Mouse (Mus musculus) regulatory T cell (primary cell): ENCODE measurements around the gene Mgat5.

Source experiments
- in situ Hi-C: fragments of 300-600 bp; cut with MboI, MseI; formaldehyde crosslinking; loops from one replicate; pipeline ENCODE4 v1.15.1; 2025; ENCODE audit warnings: high pct_unique_total_duplicates

Mgat5 gene

GRCm38 (mm10) chr1:127204817-127205485 is at the start of gene Mgat5:
TSS of gene Mgat5 (plus strand) at chr1:127205015.
- in situ Hi-C loops: loop anchor here (5.0 kb wide), 2 partner anchors 37 to 97 kb away; no protein-coding TSS in a partner anchor

- in situ Hi-C loops: no loop called here
These were observed 44.6 kb upstream of the Mgat5 start for GRCm38 (mm10) chr1:127160118-127160760.

DNA sequence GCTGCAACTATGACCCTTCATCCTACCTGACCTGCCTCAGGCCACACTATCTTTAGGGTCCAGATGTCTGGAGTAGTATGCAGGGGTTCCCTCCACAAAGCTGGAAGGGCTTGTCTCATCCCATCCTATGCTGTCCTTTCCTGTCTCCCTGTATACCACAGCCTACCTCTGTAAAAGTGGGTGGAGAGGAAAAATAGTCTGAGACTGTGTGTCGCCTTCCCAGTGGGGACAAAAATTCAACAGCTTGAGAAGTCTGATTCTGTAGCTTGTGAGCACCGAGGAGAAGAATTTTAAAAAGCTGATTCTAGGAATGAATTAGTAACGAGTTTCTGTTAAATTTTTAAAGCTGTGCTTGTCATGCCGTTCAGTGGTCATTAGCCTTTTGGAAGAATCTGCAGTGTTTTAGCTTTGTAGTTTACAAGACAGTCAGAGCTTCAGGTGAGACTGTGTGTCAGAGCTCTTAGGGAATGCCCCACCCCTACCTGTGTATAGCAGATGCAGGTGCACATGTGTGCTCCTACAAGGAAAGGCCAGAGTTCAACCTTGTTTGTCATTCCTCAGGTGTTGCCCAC is 40.1 kb upstream of the Mgat5 start:
- in situ Hi-C loops: no loop called here

GRCm38 (mm10) chr1:127166521-127166920 is 38.3 kb upstream of the Mgat5 start:
- in situ Hi-C loops: no loop called here

GRCm38 (mm10) chr1:127167586-127167985 is 37.2 kb upstream of the Mgat5 start:
- in situ Hi-C loops: no loop called here

DNA sequence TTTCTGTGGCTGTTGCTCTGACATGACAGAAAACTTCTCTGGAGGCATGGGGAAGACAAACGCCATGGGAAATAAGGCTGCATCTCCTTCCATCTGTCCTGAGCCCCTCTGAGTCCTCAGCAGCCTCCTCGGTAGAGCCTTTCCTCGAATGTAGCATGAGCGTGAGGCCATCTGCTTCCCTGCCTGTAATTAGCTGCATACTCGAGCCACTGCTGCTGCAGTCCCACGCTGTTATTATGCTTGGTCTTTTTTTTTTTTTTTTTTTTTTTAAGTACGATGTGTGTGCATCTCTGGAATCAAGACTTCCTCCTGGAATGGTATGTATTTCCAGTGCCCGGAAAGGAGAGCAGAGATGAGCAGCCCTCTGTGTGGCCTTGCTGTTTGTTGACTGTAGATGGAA is 36.6 kb upstream of the Mgat5 start:
- in situ Hi-C loops: no loop called here

DNA sequence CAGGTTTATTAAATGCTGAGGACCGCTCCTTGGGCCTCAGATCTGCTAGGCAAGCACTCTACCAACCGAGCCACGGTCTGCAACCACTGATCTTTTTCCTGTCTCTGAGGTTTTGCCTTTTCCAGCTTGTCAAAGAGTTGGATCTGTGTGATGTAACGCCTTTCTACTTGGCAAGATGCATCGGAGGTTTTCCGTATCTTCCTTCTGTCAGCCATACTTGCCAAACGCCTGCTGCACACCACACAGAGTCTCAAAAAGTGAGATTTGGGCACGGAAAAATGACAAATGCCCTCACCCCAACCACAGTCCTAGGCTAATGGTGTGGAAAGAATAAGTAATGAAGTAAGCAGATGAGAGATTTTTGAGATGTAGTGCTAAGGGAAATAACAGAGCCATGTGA is 35.3 kb upstream of the Mgat5 start:
- in situ Hi-C loops: no loop called here

- in situ Hi-C loops: no loop called here
These were observed 33.5 kb upstream of the Mgat5 start for GRCm38 (mm10) chr1:127171361-127171760.

GRCm38 (mm10) chr1:127173448-127173847 is 31.4 kb upstream of the Mgat5 start:
- in situ Hi-C loops: no loop called here

- in situ Hi-C loops: no loop called here
These were observed 12.4 kb upstream of the Mgat5 start for GRCm38 (mm10) chr1:127192396-127192795.

DNA sequence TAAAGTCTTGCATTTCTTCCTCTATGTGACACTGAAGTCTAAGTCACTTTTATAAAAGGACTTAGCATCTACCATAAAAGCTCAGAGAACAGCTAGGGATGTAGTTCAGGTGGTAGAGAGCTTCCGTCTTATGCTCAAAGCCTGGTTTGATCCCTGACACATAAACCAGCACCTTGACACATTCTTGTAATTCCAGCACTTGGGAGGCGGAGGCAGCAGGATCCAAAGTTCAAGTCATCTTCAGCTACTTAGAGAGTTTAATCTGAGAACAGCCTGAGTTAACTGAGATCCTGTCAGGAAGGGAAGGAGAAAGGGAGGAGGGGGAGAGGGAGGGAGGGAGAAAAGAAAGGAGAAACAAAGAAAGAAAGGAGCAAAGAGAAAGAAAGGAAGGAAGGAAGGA is 5.6 kb upstream of the Mgat5 start:
- in situ Hi-C loops: no loop called here

DNA sequence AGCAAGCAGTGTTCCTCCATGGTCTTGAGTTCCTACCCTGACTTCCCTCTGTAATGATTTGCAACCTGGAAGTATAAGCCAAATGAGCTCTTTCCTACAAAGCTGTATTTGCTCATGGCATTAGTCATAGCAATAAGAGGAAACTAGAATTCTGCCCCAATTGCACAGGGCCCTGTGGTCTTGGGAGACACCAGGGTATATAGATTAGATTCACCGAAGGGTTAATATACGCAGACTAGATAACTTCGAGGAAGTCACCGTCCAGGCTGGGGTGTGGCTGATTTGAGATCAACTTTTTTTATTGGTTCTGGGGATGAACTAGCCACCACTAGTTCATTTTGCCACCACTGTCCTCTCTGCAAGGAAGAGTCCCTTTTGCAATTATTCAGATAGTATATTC is 2.5 kb upstream of the Mgat5 start:
- in situ Hi-C loops: no loop called here

DNA sequence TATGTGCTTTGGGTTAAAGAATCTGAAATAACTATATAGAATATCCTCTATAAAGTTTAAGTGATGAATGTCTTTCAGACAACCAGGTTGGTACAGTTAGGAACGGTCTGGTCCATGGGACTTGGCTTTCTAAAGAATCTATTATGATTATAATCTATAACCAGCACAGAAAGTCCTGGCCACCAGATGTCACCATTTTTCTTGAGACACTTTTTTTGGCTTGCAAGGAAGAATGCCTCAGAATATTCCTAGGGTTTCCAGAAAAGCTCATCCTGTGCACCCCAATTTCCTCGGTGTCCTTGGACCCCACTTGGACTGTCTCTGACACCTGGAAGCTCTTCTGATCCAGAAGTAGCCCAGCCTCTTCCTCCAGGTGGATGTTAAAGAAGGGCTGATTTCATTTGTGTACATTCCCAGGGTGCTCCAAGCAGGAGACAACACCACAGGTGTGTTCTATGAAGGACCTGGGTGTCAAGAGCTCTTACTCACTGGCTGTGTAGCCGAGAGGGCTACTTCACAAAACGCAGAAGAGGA is 1.5 kb upstream of the Mgat5 start:
- in situ Hi-C loops: no loop called here

- in situ Hi-C loops: loop anchor here (5.0 kb wide), 2 partner anchors 37 to 97 kb away; no protein-coding TSS in a partner anchor
These were observed 745 bp downstream of the Mgat5 start for GRCm38 (mm10) chr1:127205501-127206019.

GRCm38 (mm10) chr1:127206020-127206641 is 1.3 kb downstream of the Mgat5 start:
- in situ Hi-C loops: loop anchor here (5.0 kb wide), 2 partner anchors 36 to 96 kb away; no protein-coding TSS in a partner anchor

GRCm38 (mm10) chr1:127206881-127207555 is 2.2 kb downstream of the Mgat5 start:
- in situ Hi-C loops: loop anchor here (5.0 kb wide), 2 partner anchors 35 to 95 kb away; no protein-coding TSS in a partner anchor

GRCm38 (mm10) chr1:127208167-127208566 is 3.4 kb downstream of the Mgat5 start:
- in situ Hi-C loops: loop anchor here (5.0 kb wide), 2 partner anchors 34 to 94 kb away; no protein-coding TSS in a partner anchor

- in situ Hi-C loops: no loop called here
These were observed 8.0 kb downstream of the Mgat5 start for GRCm38 (mm10) chr1:127212812-127213211.

DNA sequence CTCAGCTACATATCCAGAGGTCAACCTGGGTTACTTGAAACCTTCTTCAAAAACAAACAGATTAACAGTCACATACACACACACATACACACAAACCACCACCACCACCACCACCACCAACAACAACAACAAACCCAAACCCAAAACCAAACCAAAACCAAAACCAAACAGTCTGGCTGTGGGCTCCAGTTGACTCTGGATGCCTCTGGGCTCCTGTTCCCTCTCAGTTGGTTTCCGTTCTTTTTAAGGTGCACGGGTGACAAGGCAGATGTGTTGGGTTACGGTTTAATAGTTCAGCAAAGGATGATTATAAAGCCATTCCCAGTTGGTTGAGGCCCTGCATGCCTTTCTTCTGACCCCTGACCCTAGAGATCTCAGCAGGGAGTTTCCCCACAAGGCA is 8.6 kb downstream of the Mgat5 start:
- in situ Hi-C loops: no loop called here

GRCm38 (mm10) chr1:127214585-127215232 is 9.9 kb downstream of the Mgat5 start:
- in situ Hi-C loops: no loop called here

DNA sequence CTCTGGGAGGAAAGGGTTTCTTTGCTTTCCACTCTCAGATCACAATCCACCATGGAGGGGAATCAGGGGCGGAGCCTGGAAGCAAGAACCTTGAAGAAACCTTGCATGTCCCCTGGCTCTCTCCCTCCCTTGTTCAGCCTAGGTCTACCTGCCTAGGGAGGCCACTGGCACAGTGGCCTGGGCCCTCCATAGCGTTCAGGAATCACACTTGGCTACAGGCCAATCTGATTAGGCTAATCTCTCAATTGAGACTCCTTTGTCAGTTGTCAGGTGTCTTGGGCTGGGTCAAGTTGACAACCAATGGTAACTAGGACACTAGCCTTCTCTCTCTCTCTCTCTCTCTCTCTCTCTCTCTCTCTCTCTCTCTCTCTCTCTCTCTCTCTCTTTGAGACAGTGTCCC is 12.2 kb downstream of the Mgat5 start:
- in situ Hi-C loops: no loop called here
